Mouse (Mus musculus) bone marrow, adult 2 months (tissue): ENCODE measurements at regions not wholly inside any gene's neighbourhood (a gene's known extent, or its start where the extent isn't known, plus 50 kb on each side); places are given as distances from the start of the nearest gene placed in this dataset.

ENCODE experiments used
- CTCF ChIP-seq: fragments of 200-500 bp; IDR thresholded peaks from 2 replicates; pipeline ENCODE4 v1.5.1; 2011; ENCODE audit warnings: low read length, control low read depth; ENCODE audit not compliant: control insufficient read depth, insufficient read depth
- POLR2A ChIP-seq: fragments of 200-500 bp; IDR thresholded peaks from 2 replicates; pipeline ENCODE4 v1.6.1; 2011; ENCODE audit warnings: low read depth, mild to moderate bottlenecking, control low read depth, low read length, borderline replicate concordance; ENCODE audit not compliant: control insufficient read depth

GRCm38 (mm10) chr14:76748711-76749110 lies 192.0 kb upstream of the Serp2 start:
- TF ChIP-seq CTCF (no peak), POLR2A (no peak)
